Mouse (Mus musculus): ENCODE measurements at regions not wholly inside any gene's neighbourhood (a gene's known extent, or its start where the extent isn't known, plus 50 kb on each side); places are given as distances from the start of the nearest gene placed in this dataset.

GRCm38 (mm10) chr4:124321221-124321620, 289.4 kb downstream of the 3100002H09Rik start:
- DNase-seq: no peak

- DNase-seq: peak; percentile 44
Measured at GRCm38 (mm10) chr4:124317042-124317441, 293.6 kb downstream of the 3100002H09Rik start.

- DNase-seq: no peak
Measured at GRCm38 (mm10) chr4:124311657-124312056, 298.9 kb downstream of the 3100002H09Rik start.

GRCm38 (mm10) chr4:124310594-124310993, 300.0 kb downstream of the 3100002H09Rik start:
- no peak for DNase-seq

- DNase-seq: no peak
Measured at GRCm38 (mm10) chr4:124305871-124306555, 304.6 kb downstream of the 3100002H09Rik start.

GRCm38 (mm10) chr4:124302950-124303349, 307.7 kb downstream of the 3100002H09Rik start:
- DNase-seq: no peak

GRCm38 (mm10) chr4:124298667-124299437, 311.8 kb downstream of the 3100002H09Rik start:
- DNase-seq: no peak

GRCm38 (mm10) chr4:124292254-124292653, 318.3 kb downstream of the 3100002H09Rik start:
- no peak for DNase-seq

- DNase-seq: no peak
Measured at GRCm38 (mm10) chr4:124291767-124292166, 318.8 kb downstream of the 3100002H09Rik start.

- DNase-seq: no peak
Measured at GRCm38 (mm10) chr4:124287471-124287870, 323.1 kb downstream of the 3100002H09Rik start.

GRCm38 (mm10) chr4:124278681-124279080, 331.9 kb downstream of the 3100002H09Rik start:
- DNase-seq: no peak

GRCm38 (mm10) chr4:124277456-124278181, 333.0 kb downstream of the 3100002H09Rik start:
- no peak for DNase-seq

- no peak for DNase-seq
Measured at GRCm38 (mm10) chr4:124276741-124277455, 333.7 kb downstream of the 3100002H09Rik start.

- no peak for DNase-seq
Measured at GRCm38 (mm10) chr4:124272002-124272401, 338.6 kb downstream of the 3100002H09Rik start.

GRCm38 (mm10) chr4:124268404-124268803, 342.2 kb downstream of the 3100002H09Rik start:
- DNase-seq: no peak

GRCm38 (mm10) chr4:124266573-124266972, 344.0 kb downstream of the 3100002H09Rik start:
- DNase-seq: no peak

GRCm38 (mm10) chr4:124265527-124265926, 345.1 kb downstream of the 3100002H09Rik start:
- no peak for DNase-seq

GRCm38 (mm10) chr4:124257006-124257405, 339.2 kb upstream of the 4930535I16Rik start:
- DNase-seq: no peak

- DNase-seq: no peak
Measured at GRCm38 (mm10) chr4:124256515-124256914, 338.7 kb upstream of the 4930535I16Rik start.

GRCm38 (mm10) chr4:124255183-124255543, 337.3 kb upstream of the 4930535I16Rik start:
- no peak for DNase-seq

GRCm38 (mm10) chr4:124254446-124255182, 336.8 kb upstream of the 4930535I16Rik start:
- DNase-seq: no peak

GRCm38 (mm10) chr4:124241600-124241999, 323.8 kb upstream of the 4930535I16Rik start:
- no peak for DNase-seq
